Mouse (Mus musculus) C2C12 (cell line): ENCODE results near the gene Hpse2. TPM values are rescaled to one million over a fixed set of nuclear protein-coding genes. Genes with fewer than 3 reads are reported as not detected.

Source experiments
- H3K27me3 ChIP-seq: one replicate; pipeline ENCODE4 v1.6.1; 2011; ENCODE audit not compliant: control insufficient read depth, insufficient read depth, insufficient read length
- H3K36me3 ChIP-seq: one replicate; pipeline ENCODE4 v1.6.1; 2011; ENCODE audit not compliant: control insufficient read depth, insufficient read depth
- H3K4me3 ChIP-seq: one replicate; pipeline ENCODE4 v1.5.1; 2011; ENCODE audit warnings: mild to moderate bottlenecking, control low read depth; ENCODE audit not compliant: poor library complexity, insufficient read depth, severe bottlenecking
- H3K79me2 ChIP-seq: one replicate; pipeline ENCODE4 v1.6.1; 2011; ENCODE audit not compliant: control insufficient read depth, insufficient read depth
- H3K79me3 ChIP-seq: one replicate; pipeline ENCODE4 v1.6.1; 2011; ENCODE audit warnings: low read depth, control low read depth
- H3ac ChIP-seq: one replicate; pipeline ENCODE3; 2011; ENCODE audit warnings: low read depth; ENCODE audit not compliant: control insufficient read depth, insufficient read length
- CEBPB ChIP-seq: IDR thresholded peaks from one replicate; pipeline ENCODE4 v1.6.1; 2011; ENCODE audit warnings: low read depth, mild to moderate bottlenecking, control low read depth, moderate library complexity
- CTCF ChIP-seq: IDR thresholded peaks from one replicate; pipeline ENCODE4 v1.5.1; 2011; ENCODE audit not compliant: control insufficient read depth, insufficient read depth, insufficient read length
- FOSL1 ChIP-seq: IDR thresholded peaks from one replicate; pipeline ENCODE4 v1.8.0; 2011; ENCODE audit warnings: mild to moderate bottlenecking, low read length; ENCODE audit not compliant: poor library complexity, insufficient read depth, severe bottlenecking
- MAX ChIP-seq: IDR thresholded peaks from one replicate; pipeline ENCODE4 v1.6.1; 2011; ENCODE audit warnings: mild to moderate bottlenecking, control low read depth
- MYOD1 ChIP-seq: IDR thresholded peaks from one replicate; pipeline ENCODE4 v1.6.1; 2011; ENCODE audit warnings: low read depth; ENCODE audit not compliant: control insufficient read depth, insufficient read length
- MYOG ChIP-seq: IDR thresholded peaks from one replicate; pipeline ENCODE4 v1.6.1; 2011; ENCODE audit not compliant: control insufficient read depth, insufficient read length; ENCODE audit errors: extremely low read depth
- USF1 ChIP-seq: IDR thresholded peaks from one replicate; pipeline ENCODE4 v1.6.1; 2011; ENCODE audit warnings: low read depth, mild to moderate bottlenecking, control low read depth, moderate library complexity
- polyA plus RNA-seq: library from polyadenylated mRNA; unstranded; fragments of >200 nt; fragmentation: generic; extraction: Trizol; gene quantifications from one replicate; pipeline ENCODE4 v1.2.1, GENCODE M21; 2012; ENCODE audit warnings: missing spikeins

Gene Hpse2
- polyA plus RNA-seq, 1 experiment, result not detected

- Histone ChIP-seq H3K79me2 (no peaks in the 10 kb centered on the region), H3K79me3 (no peaks in the 10 kb centered on the region), H3K4me3 (no peak overlapping the region), H3ac (no peak overlapping the region), H3K36me3 (no peaks in the 10 kb centered on the region), H3K27me3 (no peaks in the 10 kb centered on the region)
- no peak for TF ChIP-seq MYOD1
Measured at GRCm38 (mm10) chr19:43018792-43019191, 369.4 kb downstream of the Hpse2 start.

GRCm38 (mm10) chr19:42996406-42996805 is 391.7 kb downstream of the Hpse2 start:
- Histone ChIP-seq H3K79me2 (no peaks in the 10 kb centered on the region), H3K36me3 (no peaks in the 10 kb centered on the region), H3K79me3 (no peaks in the 10 kb centered on the region), H3ac (no peak overlapping the region), H3K27me3 (no peaks in the 10 kb centered on the region), H3K4me3 (no peak overlapping the region)
- TF ChIP-seq FOSL1, result no peak
- no peak for TF ChIP-seq MAX
- TF ChIP-seq CEBPB, result no peak
- no peak for TF ChIP-seq MYOG
- TF ChIP-seq USF1, result no peak
- no peak for TF ChIP-seq CTCF
- no peak for TF ChIP-seq MYOD1

- no peaks in the 10 kb centered on the region for H3K36me3 ChIP-seq
- no peaks in the 10 kb centered on the region for H3K79me3 ChIP-seq
- H3K4me3 ChIP-seq, result no peak overlapping the region
- no peak overlapping the region for H3ac ChIP-seq
- TF ChIP-seq MAX, result no peak
- TF ChIP-seq FOSL1, result no peak
- TF ChIP-seq MYOG, result no peak
- no peak for TF ChIP-seq USF1
- no peak for TF ChIP-seq CTCF
- no peak for TF ChIP-seq MYOD1
- TF ChIP-seq CEBPB, result no peak
- H3K79me2 ChIP-seq, result no peaks in the 10 kb centered on the region
- H3K27me3 ChIP-seq, result no peaks in the 10 kb centered on the region
Measured at GRCm38 (mm10) chr19:42988833-42989232, 399.3 kb downstream of the Hpse2 start.

GRCm38 (mm10) chr19:42986315-42986701 is 401.8 kb downstream of the Hpse2 start:
- no peaks in the 10 kb centered on the region for H3K36me3 ChIP-seq
- H3K79me3 ChIP-seq, result no peaks in the 10 kb centered on the region
- no peaks in the 10 kb centered on the region for H3K27me3 ChIP-seq
- no peak overlapping the region for H3ac ChIP-seq
- no peak for TF ChIP-seq MAX
- no peak for TF ChIP-seq MYOG
- no peak for TF ChIP-seq MYOD1
- no peak for TF ChIP-seq USF1
- TF ChIP-seq CTCF, result no peak
- TF ChIP-seq CEBPB, result no peak
- TF ChIP-seq FOSL1, result no peak
- H3K4me3 ChIP-seq, result no peak overlapping the region
- H3K79me2 ChIP-seq, result no peaks in the 10 kb centered on the region

GRCm38 (mm10) chr19:42985372-42986314 is 402.5 kb downstream of the Hpse2 start:
- TF ChIP-seq CTCF (no peak), MAX (no peak), MYOD1 (no peak), MYOG (no peak), FOSL1 (no peak), CEBPB (no peak), USF1 (no peak)
- H3K4me3 ChIP-seq, result no peak overlapping the region
- no peaks in the 10 kb centered on the region for H3K27me3 ChIP-seq
- no peak overlapping the region for H3ac ChIP-seq
- no peaks in the 10 kb centered on the region for H3K79me2 ChIP-seq
- H3K79me3 ChIP-seq, result no peaks in the 10 kb centered on the region
- H3K36me3 ChIP-seq, result no peaks in the 10 kb centered on the region

- Histone ChIP-seq H3K79me3 (no peaks in the 10 kb centered on the region), H3K79me2 (no peaks in the 10 kb centered on the region), H3K36me3 (no peaks in the 10 kb centered on the region), H3ac (no peak overlapping the region), H3K27me3 (no peaks in the 10 kb centered on the region), H3K4me3 (no peak overlapping the region)
- TF ChIP-seq FOSL1 (no peak), CTCF (no peak), CEBPB (no peak), MAX (no peak), MYOD1 (no peak), MYOG (no peak), USF1 (no peak)
Measured at GRCm38 (mm10) chr19:42980537-42980936, 407.6 kb downstream of the Hpse2 start.
